Mouse (Mus musculus): ENCODE data around the gene Aicda. TPM values are rescaled to one million over a fixed set of nuclear protein-coding genes. Genes with fewer than 3 reads are reported as not detected.
"Not testable (repeated sequence)": the region's sequence is repeated elsewhere in the genome, so short reads cannot be mapped to it uniquely, and the experiment has no call there.

Gene Aicda
- total RNA-seq (2021) = not detected

- no peak for DNase-seq
Observed at GRCm38 (mm10) chr6:122553606-122554005, at the start of gene Aicda. Gene Aicda (plus strand): TSS chr6:122553801.

- DNase-seq = no peak
Observed at GRCm38 (mm10) chr6:122505041-122505440, 48.6 kb upstream of the Aicda start.

- DNase-seq = no peak
Observed at GRCm38 (mm10) chr6:122505545-122505944, 48.1 kb upstream of the Aicda start, which contains the start of gene Mfap5. Gene Mfap5 (plus strand): TSS chr6:122505845.

- DNase-seq = peak; percentile 75
Observed at GRCm38 (mm10) chr6:122508494-122508893, 45.1 kb upstream of the Aicda start.

GRCm38 (mm10) chr6:122512914-122513878 is 40.4 kb upstream of the Aicda start:
- DNase-seq = peak; percentile 19

- no peak for DNase-seq
Observed at GRCm38 (mm10) chr6:122514312-122514711, 39.3 kb upstream of the Aicda start.

- not testable (repeated sequence) for DNase-seq
Observed at GRCm38 (mm10) chr6:122515762-122516161, 37.8 kb upstream of the Aicda start.

- peak; percentile 34 for DNase-seq
Observed at GRCm38 (mm10) chr6:122517668-122518067, 35.9 kb upstream of the Aicda start.

GRCm38 (mm10) chr6:122519384-122519783 is 34.2 kb upstream of the Aicda start:
- DNase-seq = peak; percentile 17

- DNase-seq = peak; percentile 38
Observed at GRCm38 (mm10) chr6:122522595-122522994, 31.0 kb upstream of the Aicda start.

GRCm38 (mm10) chr6:122523289-122523688 is 30.3 kb upstream of the Aicda start:
- DNase-seq = no peak

- DNase-seq = no peak
Observed at GRCm38 (mm10) chr6:122527596-122527995, 26.0 kb upstream of the Aicda start.

- no peak for DNase-seq
Observed at GRCm38 (mm10) chr6:122528136-122528535, 25.5 kb upstream of the Aicda start.

- no peak for DNase-seq
Observed at GRCm38 (mm10) chr6:122531466-122532174, 22.0 kb upstream of the Aicda start.

GRCm38 (mm10) chr6:122532883-122533302 is 20.7 kb upstream of the Aicda start:
- DNase-seq = no peak

- no peak for DNase-seq
Observed at GRCm38 (mm10) chr6:122534032-122534431, 19.6 kb upstream of the Aicda start.

GRCm38 (mm10) chr6:122539564-122539963 is 14.0 kb upstream of the Aicda start:
- DNase-seq = no peak

GRCm38 (mm10) chr6:122542459-122542858 is 11.1 kb upstream of the Aicda start:
- not testable (repeated sequence) for DNase-seq

GRCm38 (mm10) chr6:122543574-122543973 is 10.0 kb upstream of the Aicda start:
- DNase-seq = no peak

- no peak for DNase-seq
Observed at GRCm38 (mm10) chr6:122544672-122545071, 8.9 kb upstream of the Aicda start.

GRCm38 (mm10) chr6:122545289-122545882 is 8.2 kb upstream of the Aicda start:
- DNase-seq = no peak

- no peak for DNase-seq
Observed at GRCm38 (mm10) chr6:122545948-122546347, 7.7 kb upstream of the Aicda start.

- DNase-seq = no peak
Observed at GRCm38 (mm10) chr6:122554102-122554501, 501 bp downstream of the Aicda start.
